Mouse (Mus musculus) heart, adult 2 months (tissue): Measurements from ENCODE around the gene Nsrp1.

Source experiments
- CTCF ChIP-seq: fragments of 200-600 bp; IDR thresholded peaks from 2 replicates; pipeline ENCODE4 v1.8.1; 2022; ENCODE audit warnings: antibody characterized with exemption, mild to moderate bottlenecking, moderate library complexity
- EP300 ChIP-seq: fragments of 200-500 bp; IDR thresholded peaks from 2 replicates; pipeline ENCODE4 v1.6.1; 2011; ENCODE audit warnings: low read depth, low read length, control low read depth; ENCODE audit not compliant: insufficient read depth
- POLR2A ChIP-seq: fragments of 200-500 bp; IDR thresholded peaks from 2 replicates; pipeline ENCODE4 v1.6.1; 2011; ENCODE audit warnings: mild to moderate bottlenecking, low read depth, low read length, control low read depth; ENCODE audit not compliant: insufficient read depth

DNA sequence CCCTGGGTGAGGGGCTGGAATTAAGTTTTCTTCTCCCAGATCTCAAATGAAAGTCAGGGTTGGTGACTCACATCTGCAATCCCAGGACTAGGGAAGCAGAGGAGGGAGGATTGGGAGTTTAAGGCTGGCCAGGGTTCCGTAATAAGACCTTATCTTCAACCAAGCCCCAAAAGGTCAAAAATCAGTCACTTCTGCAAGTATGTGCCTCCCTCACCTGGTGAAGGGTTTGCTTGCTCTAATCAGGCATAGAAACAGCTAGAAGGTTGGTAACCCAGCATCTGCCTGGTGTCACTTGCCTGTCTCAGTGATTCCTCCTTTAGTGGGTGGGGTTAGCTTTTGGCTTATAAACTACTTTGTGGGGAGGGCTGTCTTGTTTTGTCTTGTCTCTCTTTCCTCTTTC, 75.9 kb downstream of the Nsrp1 start:
- no peak for TF ChIP-seq POLR2A
- TF ChIP-seq CTCF, result no peak
- TF ChIP-seq EP300, result no peak
